In the genomic region with DNA sequence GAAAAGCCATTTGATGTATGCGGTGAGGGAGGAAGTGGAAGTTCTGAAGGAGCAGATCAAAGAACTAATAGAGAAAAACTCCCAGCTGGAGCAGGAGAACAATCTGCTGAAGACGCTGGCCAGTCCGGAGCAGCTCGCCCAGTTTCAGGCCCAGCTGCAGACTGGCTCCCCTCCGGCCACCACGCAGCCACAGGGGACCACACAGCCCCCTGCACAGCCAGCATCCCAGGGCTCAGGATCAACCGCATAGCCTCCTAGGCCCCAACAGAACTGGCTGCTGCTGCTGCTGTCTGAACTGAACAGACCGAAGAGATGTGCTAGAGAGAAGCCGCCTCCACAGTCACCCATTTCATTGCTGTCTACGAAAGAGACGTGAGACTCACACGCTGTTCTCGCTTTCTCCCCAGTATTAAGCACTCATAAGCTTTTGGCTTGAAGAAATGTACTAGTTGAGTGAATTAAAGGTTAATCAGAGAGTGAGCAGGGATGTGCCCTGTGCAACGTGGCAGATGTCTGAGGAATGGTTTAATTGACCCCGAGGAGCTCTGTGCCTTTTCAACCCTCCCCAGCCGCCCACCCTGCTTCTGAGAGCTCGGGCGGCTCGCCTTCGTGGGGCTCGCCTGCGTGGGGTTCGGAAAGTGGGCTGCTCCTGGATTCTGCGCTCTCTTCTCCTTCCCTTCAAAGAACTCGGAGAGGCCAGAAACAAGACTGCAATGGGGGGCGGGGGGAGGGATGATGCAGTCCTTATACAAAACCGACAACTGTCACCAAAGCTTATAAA, we compare ENCODE assay signal across 8 mouse cellular contexts. TPM values are rescaled to one million over a fixed set of nuclear protein-coding genes. Genes with fewer than 3 reads are reported as not detected.
DNase-seq lines count a peak whose midpoint lies in the region; ATAC-seq lines count a peak whose summit lies in the region.

No protein-coding gene starts in this region.

- H3K4me3 ChIP-seq in lung, embryonic 15.5 days: peak overlapping the region; percentile 64
- peak overlapping the region; percentile 73 for H3K4me3 ChIP-seq in forebrain, embryonic 11.5 days (ENCODE audit: low read depth, low read length)
- peak overlapping the region; percentile 78 for H3K4me3 ChIP-seq in hindbrain, embryonic 14.5 days (replicated peaks; ENCODE audit: low read length)
- peak overlapping the region; percentile 92 for H3K4me3 ChIP-seq in liver, embryonic 16.5 days (ENCODE audit: low read depth, low read length)

- H3K27me3 ChIP-seq in lung, embryonic 15.5 days: no peaks in the 10 kb centered on the region
- no peaks in the 10 kb centered on the region for H3K27me3 ChIP-seq in forebrain, embryonic 11.5 days (ENCODE audit: control insufficient read depth, insufficient read depth, low read length)
- H3K27me3 ChIP-seq in hindbrain, embryonic 14.5 days (ENCODE audit: control insufficient read depth, insufficient read depth, low read length): no peaks in the 10 kb centered on the region
- no peaks in the 10 kb centered on the region for H3K27me3 ChIP-seq in liver, embryonic 16.5 days (ENCODE audit: control insufficient read depth, insufficient read depth, low read depth, low read length)

- H3K9me3 ChIP-seq in lung, embryonic 15.5 days: no peaks in the 10 kb centered on the region
- no peaks in the 10 kb centered on the region for H3K9me3 ChIP-seq in forebrain, embryonic 11.5 days (ENCODE audit: control insufficient read depth, low read length)
- no peaks in the 10 kb centered on the region for H3K9me3 ChIP-seq in hindbrain, embryonic 14.5 days (ENCODE audit: control insufficient read depth, low read length)
- H3K9me3 ChIP-seq in liver, embryonic 16.5 days (replicated peaks; ENCODE audit: control insufficient read depth, low read length): no peaks in the 10 kb centered on the region

- peaks cover 26% of the 10 kb centered on the region for H3K36me3 ChIP-seq in lung, embryonic 15.5 days
- peaks cover 6% of the 10 kb centered on the region; the same call in 1 of the 2 replicates for H3K36me3 ChIP-seq in forebrain, embryonic 11.5 days (ENCODE audit: control insufficient read depth, insufficient read depth, low read length)
- H3K36me3 ChIP-seq in hindbrain, embryonic 14.5 days (replicated peaks; ENCODE audit: control insufficient read depth, insufficient read depth): peaks cover 25% of the 10 kb centered on the region
- H3K36me3 ChIP-seq in liver, embryonic 16.5 days (ENCODE audit: control insufficient read depth, insufficient read depth): peaks cover 20% of the 10 kb centered on the region

- no peak for DNase-seq in lung, postnatal 36 days
- peak; percentile 61 for DNase-seq in brain, adult 2 months (ENCODE audit: low read depth, low spot score)
- peak; percentile 70 for DNase-seq in forebrain, embryonic 11.5 days (ENCODE audit: low spot score)
- no peak for DNase-seq in hindbrain, embryonic 14.5 days (ENCODE audit: low spot score)
- no peak for DNase-seq in spleen, postnatal 4 days (ENCODE audit: low spot score in 2 of 2)
- no peak for DNase-seq in T-cell, adult 2 months (ENCODE audit: low spot score)

- 35% methylated on average over 27 of the region's 27 CpGs for WGBS in lung, embryonic 15.5 days
- WGBS in forebrain, embryonic 11.5 days: 55% methylated on average over 27 of the region's 27 CpGs
- WGBS in hindbrain, embryonic 14.5 days: 33% methylated on average over 27 of the region's 27 CpGs
- WGBS in liver, embryonic 16.5 days (ENCODE audit: insufficient replicate concordance): 73% methylated on average over 27 of the region's 27 CpGs

- peak overlapping the region; percentile 99 for H3K27ac ChIP-seq in lung, embryonic 15.5 days
- peak overlapping the region; percentile 74 for H3K27ac ChIP-seq in forebrain, embryonic 11.5 days (ENCODE audit: low read depth, low read length)
- peak overlapping the region; percentile 100 for H3K27ac ChIP-seq in hindbrain, embryonic 14.5 days
- peak overlapping the region; percentile 91 for H3K27ac ChIP-seq in liver, embryonic 16.5 days (ENCODE audit: low read length)

- peak overlapping the region; percentile 77 for H3K4me2 ChIP-seq in lung, embryonic 15.5 days
- H3K4me2 ChIP-seq in forebrain, embryonic 11.5 days (ENCODE audit: low read depth, low read length, severe bottlenecking): peak overlapping the region; percentile 78
- peak overlapping the region; percentile 98 for H3K4me2 ChIP-seq in hindbrain, embryonic 14.5 days (replicated peaks)
- peak overlapping the region; percentile 90 for H3K4me2 ChIP-seq in liver, embryonic 16.5 days (ENCODE audit: low read depth, low read length)

- peaks cover 18% of the 10 kb centered on the region for H3K4me1 ChIP-seq in lung, embryonic 15.5 days
- peaks cover 3% of the 10 kb centered on the region for H3K4me1 ChIP-seq in forebrain, embryonic 11.5 days (replicated peaks; ENCODE audit: control insufficient read depth, insufficient read depth, low read length)
- H3K4me1 ChIP-seq in hindbrain, embryonic 14.5 days (replicated peaks; ENCODE audit: control insufficient read depth, insufficient read depth, low read length): peaks cover 27% of the 10 kb centered on the region
- H3K4me1 ChIP-seq in liver, embryonic 16.5 days (ENCODE audit: control insufficient read depth, low read depth, low read length): peaks cover 19% of the 10 kb centered on the region

- H3K9ac ChIP-seq in lung, embryonic 15.5 days: peak overlapping the region; percentile 80
- peak overlapping the region; percentile 99 for H3K9ac ChIP-seq in forebrain, embryonic 11.5 days (ENCODE audit: low read length)
- peak overlapping the region; percentile 99 for H3K9ac ChIP-seq in hindbrain, embryonic 14.5 days
- H3K9ac ChIP-seq in liver, embryonic 16.5 days (ENCODE audit: low read depth, low read length): peak overlapping the region; percentile 92

- no peak for ATAC-seq in lung, embryonic 15.5 days (ENCODE audit: borderline replicate concordance, extremely low read depth, low FRiP score, low TSS enrichment)
- ATAC-seq in forebrain, embryonic 11.5 days (replicated peaks; ENCODE audit: low FRiP score): no peak
- no peak for ATAC-seq in hindbrain, embryonic 14.5 days (ENCODE audit: low FRiP score)
- ATAC-seq in liver, embryonic 16.5 days (ENCODE audit: low read depth): no peak

RNA-seq across cellular contexts. Expression of a gene that starts 50.1 kb away (rescaled TPM):
- polyA plus RNA-seq in lung, embryonic 15.5 days (2015; fragmentation: Nextera tagmentation; extraction: Ambion mirVana): 5.3 TPM in 2 replicates
- polyA plus RNA-seq in forebrain, embryonic 11.5 days (2014; fragmentation: Nextera tagmentation; extraction: Ambion mirVana): 29.3 and 33.3 TPM in 2 replicates
- 217 and 222 TPM in 2 replicates for polyA plus RNA-seq in hindbrain, embryonic 14.5 days (2014; fragmentation: Nextera tagmentation; extraction: Ambion mirVana)
- 0.61 and 0.79 TPM in 2 replicates for polyA plus RNA-seq in liver, embryonic 16.5 days (2015; fragmentation: Nextera tagmentation; extraction: Ambion mirVana)

Comparison
In these comparisons a context has a peak if more than half of its experiments do, and no peak if none do; other contexts are left out.
1. DNase-seq: peak in brain, adult 2 months (single experiment) and forebrain, embryonic 11.5 days (single experiment); none in lung, postnatal 36 days (single experiment), hindbrain, embryonic 14.5 days (single experiment), spleen, postnatal 4 days (0 of 2) and T-cell, adult 2 months (single experiment).
2. Peak in every context shown above with its lines, with median percentiles within 50 percentile points of each other: H3K27ac ChIP-seq, H3K4me2 ChIP-seq, H3K4me3 ChIP-seq and H3K9ac ChIP-seq.